Mouse (Mus musculus): ENCODE measurements at regions not wholly inside any gene's neighbourhood (a gene's known extent, or its start where the extent isn't known, plus 50 kb on each side); places are given as distances from the start of the nearest gene placed in this dataset.

DNA sequence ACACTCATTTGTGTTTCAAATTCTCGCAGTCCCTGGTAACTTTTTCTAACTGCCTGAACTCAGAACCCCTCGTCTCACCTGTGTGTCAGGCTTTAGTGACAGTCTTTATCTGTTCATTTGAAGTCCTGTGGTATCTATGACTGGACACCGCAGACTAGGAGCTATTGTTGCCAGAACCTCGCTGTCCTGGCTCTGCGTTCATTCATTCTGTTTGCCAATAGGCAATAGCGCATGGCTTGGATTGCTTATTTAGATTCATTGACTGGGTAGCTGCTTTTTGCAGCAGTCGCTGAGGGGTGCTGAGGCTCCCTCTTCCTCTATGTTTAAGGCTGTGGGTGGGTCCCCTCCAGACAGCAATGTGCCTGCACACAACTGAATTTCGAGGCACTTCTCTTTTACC, 144.6 kb upstream of the Cops8 start:
- TF ChIP-seq TAL1 (IDR thresholded peaks at IDR 0.05; ENCODE audit: low read length) (no peak), GATA1 (IDR thresholded peaks at IDR 0.05; ENCODE audit: low read length) (no peak)

Measured in erythroblast, embryonic 14.5 days (primary cell).